Mouse (Mus musculus) hindbrain, embryonic 12.5 days (tissue): ENCODE data around the gene Pabpc4. TPM values are rescaled to one million over a fixed set of nuclear protein-coding genes. Genes with fewer than 3 reads are reported as not detected.

Source experiments
- ATAC-seq: fragments of 200-750 bp; cut with Nextera tagmentation; 2 replicates; pipeline ENCODE4 v1.8.0; 2017; ENCODE audit warnings: moderate TSS enrichment; ENCODE audit not compliant: low FRiP score
- H3K27ac ChIP-seq: fragments of 300-500 bp; sonication (generic); 2 replicates; pipeline ENCODE4 v1.5.1; 2016; ENCODE audit warnings: mild to moderate bottlenecking
- H3K27me3 ChIP-seq: fragments of 300-500 bp; sonication (generic); 2 replicates; pipeline ENCODE4 v1.6.1; 2016; ENCODE audit warnings: mild to moderate bottlenecking
- H3K36me3 ChIP-seq: fragments of 300-500 bp; sonication (generic); 2 replicates; pipeline ENCODE4 v1.6.1; 2016; ENCODE audit warnings: mild to moderate bottlenecking
- H3K4me1 ChIP-seq: fragments of 300-500 bp; sonication (generic); 2 replicates; pipeline ENCODE4 v1.6.1; 2016
- H3K4me2 ChIP-seq: fragments of 300-500 bp; sonication (generic); replicated peaks from 2 replicates; pipeline ENCODE4 v1.6.1; 2016; ENCODE audit warnings: mild to moderate bottlenecking
- H3K4me3 ChIP-seq: fragments of 300-500 bp; sonication (generic); 2 replicates; pipeline ENCODE4 v1.5.1; 2016; ENCODE audit warnings: mild to moderate bottlenecking
- H3K9ac ChIP-seq: fragments of 300-500 bp; sonication (generic); 2 replicates; pipeline ENCODE4 v1.6.1; 2016; ENCODE audit warnings: mild to moderate bottlenecking, moderate library complexity
- H3K9me3 ChIP-seq: fragments of 300-500 bp; sonication (generic); replicated peaks from 2 replicates; pipeline ENCODE4 v1.6.1; 2016; ENCODE audit warnings: mild to moderate bottlenecking
- WGBS: fragments of 180-500 bp; shearing (Covaris S2); methylation state at CpG from one replicate; pipeline ENCODE4 v1.1.7; 2016; 5-methylcytosine and 5-hydroxymethylcytosine counted together
- polyA plus RNA-seq: library from polyadenylated mRNA; unstranded; fragments of >200 nt; fragmentation: Nextera tagmentation; extraction: Ambion mirVana; gene quantifications from 2 replicates; pipeline ENCODE4 v1.2.1, GENCODE M21; 2016

The Pabpc4 gene
- polyA plus RNA-seq, 1 experiment from 2014 or later, result 36.1 TPM

DNA sequence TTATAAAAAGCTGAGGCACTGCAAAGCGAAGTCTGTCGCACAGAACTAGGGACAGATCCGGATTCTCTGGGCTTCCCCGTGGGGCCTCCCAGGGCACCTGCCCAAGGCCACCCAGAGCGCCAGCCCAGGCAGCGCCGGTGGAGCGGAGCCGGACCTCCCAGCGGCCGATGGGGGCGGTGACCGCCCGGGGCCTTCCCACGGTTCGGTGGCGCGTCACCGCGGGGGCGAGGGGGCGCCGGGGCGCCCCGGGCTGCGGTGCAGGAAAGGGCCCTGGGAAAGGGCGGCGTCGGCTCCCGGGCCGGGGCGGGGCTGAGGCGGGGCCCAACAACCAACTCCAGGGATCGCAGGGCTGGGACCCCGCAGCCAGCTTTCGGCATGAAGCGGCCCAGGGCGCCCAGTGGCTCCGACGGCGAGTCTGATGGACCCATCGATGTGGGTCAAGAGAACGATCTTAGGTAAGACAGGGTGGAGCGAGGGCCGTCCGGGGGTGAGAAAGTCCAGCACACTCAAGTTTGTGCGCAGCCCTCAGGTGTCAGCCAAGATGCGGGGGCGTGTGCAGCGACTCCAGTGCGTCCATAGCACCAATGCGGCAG, 28.6 kb upstream of the Pabpc4 start, which contains the start of gene Heyl:
Gene Heyl (plus strand): TSS at position 65 of the 593 bp plus-strand sequence.
- H3K9ac ChIP-seq, result peak within 1 kb of the TSS; percentile 41
- peak within 1 kb of the TSS; percentile 40 for H3K4me3 ChIP-seq
- peak within 1 kb of the TSS; percentile 73 for H3K4me2 ChIP-seq
- H3K9me3 ChIP-seq, result no peaks in the 10 kb centered on the region
- peak; percentile 69; the same call in 1 of the 2 replicates for ATAC-seq
- peaks cover 33% of the 10 kb centered on the region for H3K27me3 ChIP-seq
- H3K4me1 ChIP-seq, result peaks cover 20% of the 10 kb centered on the region
- H3K27ac ChIP-seq, result no peak within 1 kb of the TSS
- H3K36me3 ChIP-seq, result no peaks in the 10 kb centered on the region
- 4% methylated on average over 52 of the region's 52 CpGs for WGBS

DNA sequence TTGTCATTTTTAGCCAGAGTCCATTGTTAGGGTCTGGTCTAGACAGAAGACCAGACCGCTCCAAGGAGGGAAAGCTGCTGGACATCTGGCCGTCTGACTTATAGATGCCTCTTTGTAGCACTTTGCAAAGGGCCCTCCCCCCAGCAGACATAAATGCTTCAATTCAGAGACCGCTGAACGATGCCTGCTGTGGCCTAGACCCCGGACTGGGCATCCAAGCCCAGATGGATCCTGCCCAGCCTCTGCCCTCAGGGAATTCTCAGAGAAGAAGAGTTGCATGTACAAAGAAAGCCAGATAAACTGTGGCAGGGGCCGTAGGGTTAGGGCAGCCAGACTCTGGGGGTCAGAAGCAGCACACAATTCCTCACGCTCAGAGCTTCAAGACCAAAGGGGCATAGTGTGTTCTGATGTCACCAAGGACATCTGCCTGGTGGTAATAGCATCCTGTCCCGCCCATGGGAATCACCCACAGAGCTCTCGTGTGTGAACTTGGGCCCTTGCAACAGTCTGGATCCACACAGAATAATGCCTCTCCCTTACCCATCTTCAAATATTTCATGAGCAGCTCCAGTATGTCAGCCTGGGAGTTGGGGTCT, 26.2 kb upstream of the Pabpc4 start:
- ATAC-seq, result no peak
- 46% methylated on average over 9 of the region's 9 CpGs for WGBS

DNA sequence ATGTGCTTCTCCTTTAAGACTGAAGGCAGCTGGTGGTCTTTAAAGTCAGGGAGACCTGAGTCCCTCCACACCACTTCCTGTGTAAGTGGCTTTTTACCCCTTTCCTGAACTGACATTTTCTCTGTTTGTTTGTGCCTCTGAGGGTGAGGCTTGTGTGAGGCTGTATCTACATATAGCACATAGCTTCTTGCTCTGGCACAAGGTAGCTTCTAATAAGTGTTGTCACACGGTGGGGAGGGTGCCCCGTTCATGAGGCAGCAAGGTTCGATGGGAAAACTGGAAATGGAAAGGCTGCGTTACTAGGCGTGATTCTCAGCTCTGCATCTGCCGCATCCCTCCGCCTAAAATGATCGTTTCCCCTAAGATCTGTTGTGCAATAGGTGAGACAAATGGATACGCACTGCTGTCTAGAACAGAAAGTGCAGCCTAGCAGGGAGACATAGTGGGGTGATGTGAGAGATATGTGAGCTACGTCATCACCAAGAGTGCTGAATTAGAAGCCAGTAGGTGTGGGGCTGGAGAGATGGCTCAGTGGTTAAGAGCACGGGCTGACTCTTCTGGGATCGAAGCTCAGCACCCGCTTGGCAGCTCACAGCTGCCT, 25.6 kb upstream of the Pabpc4 start:
- H3K4me3 ChIP-seq, result no peak overlapping the region
- 82% methylated on average over 13 of the region's 13 CpGs for WGBS
- H3K9me3 ChIP-seq, result no peaks in the 10 kb centered on the region
- H3K27ac ChIP-seq, result no peak overlapping the region
- no peak overlapping the region for H3K9ac ChIP-seq
- no peak for ATAC-seq
- no peaks in the 10 kb centered on the region for H3K36me3 ChIP-seq
- peaks cover 53% of the 10 kb centered on the region for H3K27me3 ChIP-seq
- peaks cover 31% of the 10 kb centered on the region for H3K4me1 ChIP-seq
- no peak overlapping the region for H3K4me2 ChIP-seq

More for the DNA sequence above, 26.2 kb upstream of the Pabpc4 start:
- Histone ChIP-seq H3K4me1 (peaks cover 31% of the 10 kb centered on the region), H3K9ac (no peak overlapping the region), H3K4me2 (0 out of 2 replicates have a peak overlapping the region, but pooled peaks have one; percentile 5), H3K27ac (no peak overlapping the region), H3K36me3 (no peaks in the 10 kb centered on the region), H3K9me3 (no peaks in the 10 kb centered on the region), H3K27me3 (peaks cover 48% of the 10 kb centered on the region), H3K4me3 (no peak overlapping the region)

DNA sequence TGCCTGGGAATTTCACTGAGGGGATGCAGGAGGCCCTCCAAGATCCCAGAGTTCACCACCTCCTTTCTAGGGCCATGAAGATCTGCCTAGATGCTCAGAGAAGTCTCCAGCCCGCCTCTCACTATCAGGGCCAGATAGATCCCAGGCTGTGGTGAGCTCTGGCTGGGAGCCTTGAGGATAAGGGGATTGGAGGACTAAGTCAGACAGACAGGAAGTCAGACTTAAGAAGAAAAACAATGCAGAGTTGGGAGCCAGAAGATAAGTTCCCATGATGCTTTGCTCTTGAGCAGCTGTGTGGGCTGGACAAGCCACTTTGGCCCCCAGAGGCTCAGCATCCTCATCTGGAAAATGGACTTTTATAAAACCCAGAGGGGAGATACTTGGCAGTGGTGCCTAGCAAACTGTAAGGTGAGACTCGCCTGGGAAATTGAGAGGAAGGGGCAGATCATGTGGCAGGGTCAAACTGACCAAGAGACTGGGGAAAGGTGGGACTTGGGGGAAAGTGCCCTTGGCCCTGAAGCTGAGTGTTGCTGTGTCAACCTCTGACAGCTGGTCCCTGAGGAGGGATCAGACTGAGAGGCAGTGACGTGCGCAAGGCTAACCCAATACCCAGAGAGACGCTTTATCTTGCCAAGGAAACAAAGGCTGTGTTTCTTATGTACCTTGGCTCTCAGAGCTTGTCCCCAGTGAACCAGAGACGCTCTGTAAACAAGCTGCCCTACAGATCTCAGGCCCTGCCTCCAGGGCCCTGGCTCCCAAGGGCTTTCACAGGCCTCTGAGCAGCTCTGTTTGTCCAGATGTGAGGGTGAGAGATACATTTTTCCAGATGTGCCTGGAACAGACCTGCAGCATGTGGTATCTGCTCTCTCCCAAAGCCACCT, 24.5 kb upstream of the Pabpc4 start:
- Histone ChIP-seq H3K4me1 (peaks cover 31% of the 10 kb centered on the region), H3K4me3 (no peak overlapping the region), H3K27ac (no peak overlapping the region; the same call in 1 of the 2 replicates), H3K4me2 (no peak overlapping the region), H3K9ac (no peak overlapping the region), H3K27me3 (peaks cover 48% of the 10 kb centered on the region), H3K9me3 (no peaks in the 10 kb centered on the region), H3K36me3 (no peaks in the 10 kb centered on the region)
- no peak for ATAC-seq
- 60% methylated on average over 6 of the region's 6 CpGs for WGBS

DNA sequence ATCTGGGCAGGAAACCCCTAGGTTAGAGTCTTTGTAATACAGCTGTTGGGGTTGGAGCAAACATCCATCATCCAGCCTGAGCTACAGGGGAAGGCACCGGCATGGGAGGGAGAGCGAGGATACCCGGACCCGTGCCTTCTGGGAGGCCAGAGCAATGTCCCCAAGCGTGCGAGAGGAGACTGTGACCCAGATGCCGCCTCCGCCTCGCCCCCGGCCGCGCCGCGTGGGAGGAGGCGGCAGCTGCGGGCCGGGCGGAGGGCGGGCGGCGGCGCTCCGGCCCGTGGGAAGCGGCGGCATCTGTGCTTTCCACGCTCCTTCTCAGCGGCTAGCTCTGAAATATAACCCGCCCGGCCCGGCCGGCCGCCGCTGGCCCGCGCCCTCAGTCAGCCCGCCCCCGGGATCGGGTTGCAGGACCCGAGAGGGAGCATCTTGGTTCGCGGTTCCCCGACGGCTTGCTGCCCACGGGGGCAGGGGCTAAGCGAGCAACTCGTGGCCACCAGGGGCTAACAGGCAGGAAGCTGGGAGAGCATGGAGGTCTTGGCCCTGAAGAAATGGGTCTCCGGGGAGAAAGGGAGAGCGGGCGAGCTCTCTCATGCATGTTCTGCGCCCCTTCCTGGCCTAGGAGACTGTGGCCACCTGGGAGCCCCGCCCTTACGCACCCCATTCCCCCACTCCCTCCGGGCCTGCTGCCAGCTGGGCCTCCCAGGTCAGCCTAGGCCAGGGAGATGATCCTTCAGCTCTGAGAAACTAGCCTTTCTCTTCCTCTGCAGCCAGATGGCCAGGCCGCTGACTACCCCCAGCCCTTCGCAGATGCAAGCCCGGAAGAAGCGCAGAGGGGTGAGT, 22.6 kb upstream of the Pabpc4 start:
- Histone ChIP-seq H3K36me3 (no peaks in the 10 kb centered on the region), H3K27ac (peak overlapping the region; percentile 49; the same call in 1 of the 2 replicates), H3K9ac (peak overlapping the region; percentile 61), H3K27me3 (peaks cover 28% of the 10 kb centered on the region), H3K4me3 (peak overlapping the region; percentile 34), H3K9me3 (no peaks in the 10 kb centered on the region), H3K4me2 (peak overlapping the region; percentile 61), H3K4me1 (peaks cover 22% of the 10 kb centered on the region)
- ATAC-seq, result peak; percentile 65
- WGBS, result 5% methylated on average over 52 of the region's 58 CpGs

DNA sequence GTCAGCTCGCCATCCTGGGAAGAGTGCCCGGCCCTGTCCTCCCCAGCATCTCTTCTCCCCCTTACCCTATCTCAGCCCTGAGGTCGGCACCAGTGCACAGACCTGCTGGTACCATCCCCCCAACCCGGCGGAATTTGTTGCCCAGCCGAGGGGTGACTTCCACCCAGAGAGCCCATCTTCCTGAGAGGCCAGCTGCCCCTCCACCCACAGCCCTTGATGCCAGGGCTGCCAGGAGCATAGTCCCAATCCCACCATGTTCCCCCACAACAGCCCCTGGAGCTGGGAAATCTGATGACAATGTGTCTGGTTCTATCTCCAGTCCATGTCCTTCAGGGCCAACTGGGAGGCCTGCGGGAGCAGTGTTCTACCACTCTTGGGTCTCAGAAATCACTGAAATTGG, 15.9 kb upstream of the Pabpc4 start:
- Histone ChIP-seq H3K9ac (no peak overlapping the region), H3K27ac (no peak overlapping the region), H3K36me3 (no peaks in the 10 kb centered on the region), H3K9me3 (no peaks in the 10 kb centered on the region), H3K27me3 (0 out of 2 replicates have a peak, but pooled peaks cover 2% of the 10 kb centered on the region), H3K4me2 (no peak overlapping the region), H3K4me3 (no peak overlapping the region), H3K4me1 (peaks cover 6% of the 10 kb centered on the region)
- 84% methylated on average over 7 of the region's 7 CpGs for WGBS
- ATAC-seq, result no peak

DNA sequence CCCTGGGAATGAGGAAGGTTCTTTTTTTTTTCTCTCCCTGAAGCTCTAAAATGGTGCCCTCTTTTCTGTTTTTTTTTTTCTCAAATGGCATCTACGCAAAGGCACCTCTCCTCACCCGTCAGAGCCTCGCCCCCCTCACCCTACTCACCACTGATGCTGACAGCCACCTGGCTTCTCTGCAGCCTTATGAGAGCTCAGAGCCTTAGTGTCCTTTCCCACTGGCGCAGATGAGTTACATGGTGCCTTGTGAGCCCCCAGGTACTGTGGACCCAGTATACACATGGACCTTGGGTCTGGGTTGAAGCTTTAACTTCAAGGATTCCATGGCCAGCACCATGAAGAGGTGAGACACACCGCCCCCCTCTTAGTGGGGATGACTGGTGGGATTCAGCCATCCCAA, 15.5 kb upstream of the Pabpc4 start:
- ATAC-seq, result no peak
- no peak overlapping the region for H3K9ac ChIP-seq
- H3K36me3 ChIP-seq, result no peaks in the 10 kb centered on the region
- no peak overlapping the region for H3K27ac ChIP-seq
- H3K4me2 ChIP-seq, result no peak overlapping the region
- H3K27me3 ChIP-seq, result no peaks in the 10 kb centered on the region
- H3K4me1 ChIP-seq, result peaks cover 6% of the 10 kb centered on the region
- H3K9me3 ChIP-seq, result no peaks in the 10 kb centered on the region
- no peak overlapping the region for H3K4me3 ChIP-seq
- 89% methylated on average over 5 of the region's 5 CpGs for WGBS

DNA sequence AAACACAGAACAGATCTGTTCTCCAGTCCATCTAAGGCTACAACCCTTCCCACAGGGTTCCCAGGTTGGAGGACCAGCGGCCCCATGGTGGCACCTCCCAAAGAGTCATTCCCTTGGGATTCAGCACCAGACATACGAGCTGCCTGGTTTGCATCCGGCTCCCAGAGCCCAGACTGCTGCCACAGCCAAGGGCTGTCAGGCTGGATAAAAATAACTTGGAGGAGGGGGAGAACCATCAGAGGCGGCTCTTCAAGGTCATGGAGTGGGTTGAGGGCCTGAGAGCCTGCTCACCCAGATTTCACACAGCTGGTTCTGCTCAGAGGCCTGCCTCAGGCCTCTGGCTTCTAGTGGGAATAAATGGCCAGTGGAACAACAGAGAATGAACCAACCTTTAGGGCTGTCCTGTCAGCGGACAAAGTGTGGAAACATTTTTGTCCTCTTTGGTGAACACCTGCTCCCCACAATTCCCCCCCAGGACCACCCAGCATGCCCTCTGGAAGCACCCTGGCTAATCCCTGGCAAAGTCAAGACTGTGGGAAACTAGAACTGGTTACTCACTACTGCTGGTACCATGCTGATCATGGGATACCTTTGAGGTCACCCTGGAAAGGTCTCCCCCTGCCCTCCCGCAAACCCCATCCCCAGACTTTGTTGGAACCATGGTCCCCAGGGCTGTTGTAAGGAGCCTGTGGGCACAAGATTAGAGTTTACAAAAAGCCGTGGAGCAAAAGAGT, 14.8 kb upstream of the Pabpc4 start:
- Histone ChIP-seq H3K27ac (no peak overlapping the region), H3K9ac (no peak overlapping the region), H3K27me3 (no peaks in the 10 kb centered on the region), H3K9me3 (no peaks in the 10 kb centered on the region), H3K4me2 (no peak overlapping the region), H3K4me3 (no peak overlapping the region), H3K36me3 (no peaks in the 10 kb centered on the region), H3K4me1 (peaks cover 8% of the 10 kb centered on the region)
- ATAC-seq, result no peak
- WGBS, result 63% methylated on average over 7 of the region's 7 CpGs

DNA sequence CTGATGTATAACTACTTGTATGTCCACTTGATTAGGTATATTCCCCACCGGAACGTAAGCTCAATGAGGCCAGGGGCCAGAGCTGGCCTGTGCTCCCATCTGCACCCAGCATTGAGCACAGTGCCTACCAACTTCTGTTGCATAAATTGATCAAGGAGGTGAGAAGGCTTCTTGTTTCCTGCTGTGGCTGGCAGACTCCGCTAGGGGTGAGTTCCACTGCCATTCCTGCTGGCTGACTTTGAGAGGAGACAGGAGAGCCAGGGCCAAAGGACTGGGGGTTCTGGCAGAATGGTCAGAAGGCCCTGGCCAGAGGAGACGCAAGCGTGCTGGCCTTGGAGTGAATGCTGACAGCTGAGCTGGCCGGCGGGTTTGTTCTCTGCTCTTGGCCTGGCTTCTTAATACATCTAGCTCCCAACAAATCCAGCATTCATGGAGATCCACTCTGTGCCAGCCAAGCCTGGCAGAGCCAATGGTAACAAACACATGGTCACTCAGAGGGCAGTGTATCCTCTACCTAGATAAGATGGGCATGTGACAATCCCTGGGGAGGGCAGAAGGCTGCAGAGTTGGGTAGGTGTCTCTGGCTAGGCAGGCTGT, 13.1 kb upstream of the Pabpc4 start:
- WGBS, result 81% methylated on average over 7 of the region's 7 CpGs

DNA sequence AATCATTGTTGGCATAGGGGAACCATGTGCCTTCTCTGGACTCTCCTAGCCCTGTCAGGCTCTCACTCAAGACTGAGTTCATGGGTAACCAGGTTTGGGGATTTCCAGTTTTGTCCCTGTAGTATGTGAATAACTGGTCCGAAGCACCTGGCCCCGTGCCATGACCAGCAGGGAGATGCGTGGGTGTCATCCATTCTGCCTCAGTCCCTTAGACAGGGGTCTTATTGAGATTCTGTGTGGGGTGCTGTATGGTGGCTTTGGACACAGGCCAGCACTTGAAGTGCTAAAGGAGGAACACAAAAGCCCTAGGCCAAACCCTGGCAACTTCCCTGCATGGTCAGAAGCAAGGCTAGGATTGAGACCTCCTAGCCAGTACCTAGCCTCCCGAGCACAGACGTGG, 9.9 kb upstream of the Pabpc4 start:
- H3K9ac ChIP-seq, result no peak overlapping the region
- H3K9me3 ChIP-seq, result no peaks in the 10 kb centered on the region
- H3K36me3 ChIP-seq, result no peaks in the 10 kb centered on the region
- WGBS, result 85% methylated on average over 5 of the region's 5 CpGs
- peaks cover 6% of the 10 kb centered on the region for H3K4me1 ChIP-seq
- H3K27me3 ChIP-seq, result no peaks in the 10 kb centered on the region
- no peak for ATAC-seq
- H3K4me2 ChIP-seq, result no peak overlapping the region
- H3K4me3 ChIP-seq, result no peak overlapping the region
- no peak overlapping the region for H3K27ac ChIP-seq

More for the DNA sequence above, 13.1 kb upstream of the Pabpc4 start:
- ATAC-seq, result no peak
- H3K4me3 ChIP-seq, result no peak overlapping the region
- no peak overlapping the region for H3K9ac ChIP-seq
- no peak overlapping the region for H3K27ac ChIP-seq
- no peaks in the 10 kb centered on the region for H3K27me3 ChIP-seq
- peaks cover 9% of the 10 kb centered on the region for H3K4me1 ChIP-seq
- H3K4me2 ChIP-seq, result no peak overlapping the region
- H3K9me3 ChIP-seq, result no peaks in the 10 kb centered on the region
- no peaks in the 10 kb centered on the region for H3K36me3 ChIP-seq

DNA sequence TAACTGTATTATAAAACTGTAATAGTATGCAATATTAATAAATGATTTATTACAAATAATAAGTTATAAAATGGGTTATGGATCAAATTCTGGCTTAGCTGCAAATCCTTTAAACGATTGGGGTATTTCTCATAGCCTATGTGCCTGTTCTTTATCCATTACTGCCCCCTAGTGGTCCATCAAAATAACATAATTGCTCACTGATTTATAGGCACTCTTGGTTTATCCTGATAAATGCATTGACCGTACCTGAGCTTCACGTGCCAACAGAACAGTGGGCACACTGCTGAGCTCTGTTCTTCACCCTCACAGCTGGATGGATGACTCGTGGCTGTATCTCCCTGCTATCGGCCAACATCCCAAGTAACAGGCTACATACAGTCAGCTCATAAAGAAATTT, 7.5 kb upstream of the Pabpc4 start:
- H3K36me3 ChIP-seq, result no peaks in the 10 kb centered on the region
- 0 out of 2 replicates have a peak, but pooled peaks cover 4% of the 10 kb centered on the region for H3K4me1 ChIP-seq
- H3K4me2 ChIP-seq, result no peak overlapping the region
- no peak overlapping the region for H3K4me3 ChIP-seq
- WGBS, result 22% methylated on average over 5 of the region's 5 CpGs
- no peak overlapping the region for H3K9ac ChIP-seq
- H3K27ac ChIP-seq, result no peak overlapping the region
- H3K27me3 ChIP-seq, result no peaks in the 10 kb centered on the region
- no peaks in the 10 kb centered on the region for H3K9me3 ChIP-seq
- ATAC-seq, result no peak
